Mouse (Mus musculus) G1E (cell line): ENCODE measurements around the gene 2410137M14Rik.

Experiments
- CTCF ChIP-seq: IDR thresholded peaks from 2 replicates; pipeline ENCODE4 v1.5.1; 2012; ENCODE audit warnings: low read depth, low read length, inconsistent platforms, mixed read lengths
- GATA1 ChIP-seq: IDR thresholded peaks from 2 replicates; pipeline ENCODE4 v1.6.1; 2012; ENCODE audit warnings: borderline replicate concordance, low read length, inconsistent platforms, mixed read lengths
- GATA2 ChIP-seq: IDR thresholded peaks from 2 replicates; pipeline ENCODE4 v1.6.1; 2012; ENCODE audit warnings: low read depth, low read length, inconsistent platforms, borderline replicate concordance
- POLR2AphosphoS5 ChIP-seq: IDR thresholded peaks from 2 replicates; pipeline ENCODE4 v1.6.1; 2012; ENCODE audit warnings: low read depth, low read length, inconsistent platforms; ENCODE audit not compliant: insufficient replicate concordance
- TAL1 ChIP-seq: conservative IDR thresholded peaks from 2 replicates; pipeline ENCODE4 v1.6.1; 2012; ENCODE audit warnings: low read depth, low read length, inconsistent platforms, mixed read lengths

GRCm38 (mm10) chr17:36931806-36932205 is 49.2 kb downstream of the 2410137M14Rik start:
- no peak for TF ChIP-seq CTCF
- TF ChIP-seq POLR2AphosphoS5, result no peak
- no peak for TF ChIP-seq TAL1
- TF ChIP-seq GATA1, result no peak
- TF ChIP-seq GATA2, result no peak
